Mouse (Mus musculus) stomach, postnatal 0 days (tissue): ENCODE measurements at regions not wholly inside any gene's neighbourhood (a gene's known extent, or its start where the extent isn't known, plus 50 kb on each side); places are given as distances from the start of the nearest gene placed in this dataset.

Experiments used
- ATAC-seq: fragments of 200-750 bp; cut with Nextera tagmentation; 2 replicates; pipeline ENCODE4 v1.8.0; 2017; ENCODE audit not compliant: low FRiP score, low TSS enrichment
- DNase-seq: peaks from one replicate; pipeline ENCODE4 v3.0.0-alpha.2; 2016; ENCODE audit warnings: low spot score
- H3K27ac ChIP-seq: fragments of 300-500 bp; sonication (generic); replicated peaks from 2 replicates; pipeline ENCODE4 v1.5.1; 2014; ENCODE audit warnings: mild to moderate bottlenecking, control low read depth
- H3K27me3 ChIP-seq: fragments of 300-500 bp; sonication (generic); 2 replicates; pipeline ENCODE4 v1.6.1; 2014; ENCODE audit warnings: low read length; ENCODE audit not compliant: control insufficient read depth, insufficient read depth
- H3K36me3 ChIP-seq: fragments of 300-500 bp; sonication (generic); 2 replicates; pipeline ENCODE4 v1.6.1; 2014; ENCODE audit warnings: low read length, mixed read lengths; ENCODE audit not compliant: control insufficient read depth, insufficient read depth
- H3K4me1 ChIP-seq: fragments of 300-500 bp; sonication (generic); replicated peaks from 2 replicates; pipeline ENCODE4 v1.6.1; 2014; ENCODE audit warnings: antibody characterized with exemption; ENCODE audit not compliant: control insufficient read depth, insufficient read depth
- H3K4me2 ChIP-seq: fragments of 300-500 bp; sonication (generic); replicated peaks from 2 replicates; pipeline ENCODE4 v1.6.1; 2014; ENCODE audit warnings: low read depth, mild to moderate bottlenecking, control low read depth, moderate library complexity
- H3K4me3 ChIP-seq: fragments of 300-500 bp; sonication (generic); 2 replicates; pipeline ENCODE4 v1.5.1; 2014; ENCODE audit warnings: low read depth, low read length, control low read depth
- H3K9ac ChIP-seq: fragments of 300-500 bp; sonication (generic); 2 replicates; pipeline ENCODE4 v1.6.1; 2014; ENCODE audit warnings: mild to moderate bottlenecking, low read length, control low read depth, mixed read lengths
- H3K9me3 ChIP-seq: fragments of 300-500 bp; sonication (generic); 2 replicates; pipeline ENCODE4 v1.6.1; 2016; ENCODE audit warnings: low read length; ENCODE audit not compliant: control insufficient read depth
- CTCF ChIP-seq: IDR thresholded peaks from 2 replicates; pipeline ENCODE4 v1.5.1; 2016; ENCODE audit warnings: antibody characterized with exemption, low read depth, mild to moderate bottlenecking, moderate library complexity
- EP300 ChIP-seq: optimal IDR thresholded peaks from 2 replicates; pipeline ENCODE3; 2016; ENCODE audit warnings: antibody characterized with exemption
- whole genome bisulfite sequencing: fragments of 180-500 bp; shearing (Covaris S2); extraction: QIAGEN DNeasy Blood & Tissue Kit; methylation state at CpG from one replicate; pipeline ENCODE4 v1.1.7; 2014; 5-methylcytosine and 5-hydroxymethylcytosine counted together

DNA sequence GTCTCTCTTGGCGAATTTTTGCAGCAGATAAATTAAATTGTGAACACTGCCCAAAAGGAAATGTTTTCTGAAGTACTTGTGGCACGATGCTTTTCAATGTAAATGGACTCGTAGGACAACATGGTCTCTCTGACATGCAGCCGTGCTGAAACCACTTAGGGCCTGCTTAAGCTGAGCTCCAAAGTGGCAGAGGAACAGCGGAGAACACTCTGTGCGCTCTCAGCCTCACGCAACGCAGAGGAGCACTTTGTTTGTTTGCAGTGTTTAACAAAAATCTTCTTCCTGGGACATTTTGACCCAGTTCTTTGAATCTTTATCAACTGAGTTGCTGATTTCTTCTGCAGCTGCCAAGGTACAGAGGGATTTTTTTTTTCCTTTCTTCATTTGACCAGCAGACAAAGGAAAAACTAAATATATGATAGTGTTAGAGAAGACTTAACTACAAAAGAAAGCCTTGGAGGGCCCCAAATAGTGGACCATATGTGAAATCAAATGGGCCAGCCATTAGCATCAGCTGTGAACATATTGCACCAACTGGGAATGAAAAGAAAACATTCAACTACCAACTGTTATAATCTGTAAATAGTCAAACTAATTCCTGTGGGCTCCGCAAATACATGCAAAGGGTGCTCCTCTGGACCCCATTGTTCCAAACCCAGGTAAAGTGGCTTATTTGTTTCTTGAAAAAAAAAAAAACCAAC is 639.5 kb downstream of the Rwdd3 start:
- no peak overlapping the region for H3K4me3 ChIP-seq
- no peaks in the 10 kb centered on the region for H3K27me3 ChIP-seq
- no peak overlapping the region for H3K9ac ChIP-seq
- no peaks in the 10 kb centered on the region for H3K4me1 ChIP-seq
- H3K36me3 ChIP-seq = no peaks in the 10 kb centered on the region
- no peaks in the 10 kb centered on the region for H3K9me3 ChIP-seq
- H3K4me2 ChIP-seq = no peak overlapping the region
- no peak for DNase-seq
- no peak for ATAC-seq
- no peak overlapping the region for H3K27ac ChIP-seq
- no peak for TF ChIP-seq CTCF
- no peak for TF ChIP-seq EP300
- WGBS = 68% methylated on average over 9 of the region's 9 CpGs

DNA sequence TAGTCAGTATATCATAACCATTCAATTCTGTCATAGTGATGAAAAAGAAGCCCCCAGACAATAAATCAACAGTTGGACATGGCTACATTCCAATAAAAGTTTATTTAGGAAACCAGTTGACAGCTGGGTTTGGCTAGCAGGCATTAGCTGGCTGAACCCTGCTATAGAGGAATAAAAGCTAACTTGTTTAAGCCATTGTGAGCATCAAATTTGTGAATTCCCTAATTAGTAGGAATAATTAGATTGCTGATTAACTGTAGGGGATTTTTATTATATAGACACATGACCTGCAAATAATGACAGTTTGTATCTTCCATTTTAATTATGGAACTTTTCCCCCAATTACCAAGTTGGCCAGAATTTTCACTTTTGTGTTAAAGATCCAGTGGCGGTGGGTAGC is 659.8 kb downstream of the Rwdd3 start:
- Histone ChIP-seq H3K36me3 (no peaks in the 10 kb centered on the region), H3K27me3 (no peaks in the 10 kb centered on the region), H3K4me3 (no peak overlapping the region), H3K9me3 (no peaks in the 10 kb centered on the region), H3K9ac (no peak overlapping the region), H3K4me1 (no peaks in the 10 kb centered on the region), H3K27ac (no peak overlapping the region), H3K4me2 (no peak overlapping the region)
- TF ChIP-seq EP300 (no peak), CTCF (no peak)
- no peak for DNase-seq
- no peak for ATAC-seq
- WGBS = 89% methylated on average over 1 of the region's 1 CpGs

DNA sequence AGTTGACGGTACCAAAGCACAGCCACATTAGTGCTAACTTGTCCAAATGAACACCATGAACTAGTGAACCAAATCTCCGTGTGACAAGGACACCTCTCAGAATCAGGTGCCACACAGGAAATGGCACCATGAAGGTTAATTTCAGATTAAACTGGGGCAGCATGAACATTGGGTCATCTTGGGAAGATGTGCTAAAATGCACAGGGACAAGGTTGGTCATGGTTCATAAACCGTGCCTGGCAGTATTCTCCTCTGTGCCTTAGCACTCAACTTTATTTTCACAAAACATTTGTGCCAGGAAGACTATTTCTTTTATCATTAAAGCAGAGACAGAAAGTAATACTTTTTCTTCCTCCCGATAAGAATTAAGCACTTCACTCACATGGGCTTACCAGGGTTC is 672.6 kb downstream of the Rwdd3 start:
- no peaks in the 10 kb centered on the region for H3K27me3 ChIP-seq
- no peak for TF ChIP-seq EP300
- TF ChIP-seq CTCF = no peak
- no peak for DNase-seq
- WGBS = 84% methylated on average over 4 of the region's 4 CpGs
- no peaks in the 10 kb centered on the region for H3K4me1 ChIP-seq
- no peak for ATAC-seq
- no peaks in the 10 kb centered on the region for H3K36me3 ChIP-seq
- H3K9ac ChIP-seq = no peak overlapping the region
- H3K9me3 ChIP-seq = no peaks in the 10 kb centered on the region
- no peak overlapping the region for H3K27ac ChIP-seq
- no peak overlapping the region for H3K4me3 ChIP-seq
- no peak overlapping the region for H3K4me2 ChIP-seq

DNA sequence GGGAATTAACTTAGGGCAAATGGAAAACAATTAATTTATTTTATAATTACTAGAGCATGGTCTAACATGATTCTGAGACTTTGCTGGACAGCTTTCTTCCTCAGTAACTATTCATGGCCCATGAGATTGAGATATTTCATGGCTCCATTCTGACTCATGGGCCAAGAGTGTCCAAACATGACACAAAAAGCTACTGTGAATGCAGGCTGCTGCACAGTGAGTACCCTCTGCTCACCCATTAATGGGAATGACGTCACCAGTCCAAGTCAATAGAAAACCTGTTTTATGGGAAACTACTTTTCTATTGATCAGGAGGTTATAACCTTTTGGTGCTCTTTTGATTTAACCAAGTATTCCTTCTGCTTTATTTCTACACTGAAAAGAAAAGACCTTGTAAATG is 693.6 kb downstream of the Rwdd3 start:
- no peaks in the 10 kb centered on the region for H3K36me3 ChIP-seq
- TF ChIP-seq EP300 = no peak
- TF ChIP-seq CTCF = no peak
- no peaks in the 10 kb centered on the region for H3K27me3 ChIP-seq
- H3K27ac ChIP-seq = no peak overlapping the region
- ATAC-seq (no peak), DNase-seq (no peak)
- H3K4me3 ChIP-seq = no peak overlapping the region
- H3K9ac ChIP-seq = no peak overlapping the region
- 62% methylated on average over 1 of the region's 1 CpGs for WGBS
- no peaks in the 10 kb centered on the region for H3K4me1 ChIP-seq
- no peaks in the 10 kb centered on the region for H3K9me3 ChIP-seq
- no peak overlapping the region for H3K4me2 ChIP-seq

DNA sequence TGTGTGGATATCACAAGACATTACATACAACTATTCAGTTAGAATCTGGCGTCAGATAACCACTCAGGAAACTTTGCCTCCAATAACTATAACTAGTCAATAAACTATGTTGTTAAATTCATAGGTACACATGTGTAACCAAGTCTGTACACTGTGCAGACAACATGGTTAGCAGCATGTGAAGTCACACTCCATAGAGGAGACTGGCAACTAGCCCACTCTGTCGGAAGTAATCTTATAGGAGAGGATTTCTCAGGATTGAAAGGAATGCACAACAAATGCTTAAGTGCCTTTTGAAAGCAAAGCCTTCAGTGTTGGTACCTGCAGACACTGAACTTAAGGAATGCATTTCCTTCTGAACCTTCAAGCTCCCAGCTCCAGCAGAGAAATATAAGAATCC is 693.0 kb upstream of the Ptbp2 start:
- ATAC-seq (no peak), DNase-seq (no peak)
- Histone ChIP-seq H3K36me3 (no peaks in the 10 kb centered on the region), H3K9me3 (no peaks in the 10 kb centered on the region), H3K27ac (no peak overlapping the region), H3K4me2 (no peak overlapping the region), H3K4me1 (no peaks in the 10 kb centered on the region), H3K27me3 (no peaks in the 10 kb centered on the region), H3K9ac (no peak overlapping the region), H3K4me3 (no peak overlapping the region)
- TF ChIP-seq EP300 (no peak), CTCF (no peak)
- WGBS = 44% methylated on average over 2 of the region's 2 CpGs

DNA sequence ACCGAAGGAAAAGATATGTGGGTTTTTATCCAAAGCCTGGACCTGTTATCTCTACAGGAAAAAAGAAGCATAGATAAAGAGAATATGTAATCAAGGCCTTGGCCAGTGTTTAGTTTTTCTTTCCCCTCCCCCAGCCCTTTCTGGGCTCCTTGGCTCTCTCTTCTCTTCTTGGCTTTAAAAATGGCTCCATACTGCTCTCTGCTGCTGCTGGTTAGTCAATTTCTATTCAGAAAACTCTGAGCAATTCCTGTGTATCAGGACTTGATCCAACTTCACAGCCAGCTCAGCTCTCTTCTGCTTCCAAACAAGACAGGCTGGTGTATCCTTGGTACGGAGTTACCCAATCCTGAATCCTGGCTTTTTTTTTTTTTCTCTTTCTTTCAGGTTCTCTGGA is 689.4 kb upstream of the Ptbp2 start:
- Histone ChIP-seq H3K36me3 (no peaks in the 10 kb centered on the region), H3K9me3 (no peaks in the 10 kb centered on the region), H3K4me2 (no peak overlapping the region), H3K9ac (no peak overlapping the region), H3K27ac (no peak overlapping the region), H3K27me3 (no peaks in the 10 kb centered on the region), H3K4me1 (no peaks in the 10 kb centered on the region), H3K4me3 (no peak overlapping the region)
- peak; percentile 26 for DNase-seq
- TF ChIP-seq EP300 (no peak), CTCF (peak; percentile 65)
- 11% methylated on average over 2 of the region's 2 CpGs for WGBS
- peak; percentile 53; the same call in 1 of the 2 replicates for ATAC-seq
